Mouse (Mus musculus) forebrain, embryonic 15.5 days (tissue): ENCODE measurements around the gene Olfr1132. TPM values are rescaled to one million over a fixed set of nuclear protein-coding genes. Genes with fewer than 3 reads are reported as not detected.
"Not testable (repeated sequence)": the region's sequence is repeated elsewhere in the genome, so short reads cannot be mapped to it uniquely, and the experiment has no call there.

ENCODE experiments used
- ATAC-seq: fragments of 200-750 bp; cut with Nextera tagmentation; replicated peaks from 2 replicates; pipeline ENCODE4 v1.8.0; 2017; ENCODE audit warnings: mild to moderate bottlenecking, moderate TSS enrichment, moderate library complexity
- H3K27ac ChIP-seq: fragments of 300-500 bp; sonication (generic); replicated peaks from 2 replicates; pipeline ENCODE4 v1.5.1; 2015; ENCODE audit warnings: mild to moderate bottlenecking, inconsistent platforms
- H3K27me3 ChIP-seq: fragments of 300-500 bp; sonication (generic); 2 replicates; pipeline ENCODE4 v1.6.1; 2015; ENCODE audit warnings: inconsistent platforms
- H3K36me3 ChIP-seq: fragments of 300-500 bp; sonication (generic); 2 replicates; pipeline ENCODE4 v1.6.1; 2015; ENCODE audit warnings: mild to moderate bottlenecking, inconsistent platforms
- H3K4me1 ChIP-seq: fragments of 300-500 bp; sonication (generic); 2 replicates; pipeline ENCODE4 v1.6.1; 2015; ENCODE audit warnings: inconsistent platforms
- H3K4me2 ChIP-seq: fragments of 300-500 bp; sonication (generic); replicated peaks from 2 replicates; pipeline ENCODE4 v1.6.1; 2015; ENCODE audit warnings: mild to moderate bottlenecking, inconsistent platforms
- H3K4me3 ChIP-seq: fragments of 300-500 bp; sonication (generic); 2 replicates; pipeline ENCODE4 v1.5.1; 2015; ENCODE audit warnings: mild to moderate bottlenecking, inconsistent platforms
- H3K9ac ChIP-seq: fragments of 300-500 bp; sonication (generic); replicated peaks from 2 replicates; pipeline ENCODE4 v1.6.1; 2015; ENCODE audit warnings: mild to moderate bottlenecking, inconsistent platforms
- H3K9me3 ChIP-seq: fragments of 300-500 bp; sonication (generic); 2 replicates; pipeline ENCODE4 v1.6.1; 2016; ENCODE audit warnings: inconsistent platforms
- WGBS: fragments of 180-500 bp; shearing (Covaris S2); methylation state at CpG from one replicate; pipeline ENCODE4 v1.1.7; 2015; ENCODE audit warnings: mixed read lengths; 5-methylcytosine and 5-hydroxymethylcytosine counted together
- polyA plus RNA-seq: library from polyadenylated mRNA; unstranded; fragments of >200 nt; fragmentation: Nextera tagmentation; extraction: Ambion mirVana; gene quantifications from 2 replicates; pipeline ENCODE4 v1.2.1, GENCODE M21; 2015

The Olfr1132 gene
- polyA plus RNA-seq, result not detected in 2 replicates

GRCm38 (mm10) chr2:87637435-87637834, at the start of gene Olfr1132:
Gene Olfr1132 (minus strand): TSS chr2:87637535.
- no peaks in the 10 kb centered on the region for H3K9me3 ChIP-seq
- H3K36me3 ChIP-seq, result no peaks in the 10 kb centered on the region
- no peak within 1 kb of the TSS for H3K27ac ChIP-seq
- no peak within 1 kb of the TSS for H3K9ac ChIP-seq
- no peak within 1 kb of the TSS for H3K4me3 ChIP-seq
- H3K4me2 ChIP-seq, result no peak within 1 kb of the TSS
- no peak for ATAC-seq
- no peaks in the 10 kb centered on the region for H3K27me3 ChIP-seq
- H3K4me1 ChIP-seq, result no peaks in the 10 kb centered on the region

DNA sequence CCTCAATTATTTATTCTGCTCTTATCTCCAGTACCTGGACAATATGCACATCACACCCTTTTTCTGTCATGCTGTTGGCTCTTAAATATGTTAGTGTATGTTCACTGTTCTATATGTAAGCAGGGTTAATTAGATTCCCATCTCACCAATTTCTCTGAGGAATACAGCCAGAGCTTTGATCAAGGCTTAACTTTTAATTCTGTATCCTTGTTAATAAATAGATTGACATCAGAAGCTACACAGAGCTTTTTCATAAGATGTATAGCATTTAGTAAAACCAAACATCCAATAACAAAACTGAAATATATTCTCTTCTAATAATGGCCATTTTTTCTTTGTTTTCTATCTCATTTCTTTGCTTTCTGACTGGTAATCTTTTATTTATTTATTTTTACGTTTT, 36.2 kb upstream of the Olfr1132 start, which contains the start of gene Olfr1135:
TSS of gene Olfr1135 (minus strand) at position 101 of the 400 bp plus-strand sequence.
- no peak within 1 kb of the TSS for H3K27ac ChIP-seq
- ATAC-seq, result no peak
- no peaks in the 10 kb centered on the region for H3K4me1 ChIP-seq
- no peak within 1 kb of the TSS for H3K4me3 ChIP-seq
- no peak within 1 kb of the TSS for H3K4me2 ChIP-seq
- WGBS, result 10% methylated on average over 1 of the region's 1 CpGs
- no peak within 1 kb of the TSS for H3K9ac ChIP-seq
- no peaks in the 10 kb centered on the region for H3K27me3 ChIP-seq
- no peaks in the 10 kb centered on the region for H3K9me3 ChIP-seq
- no peaks in the 10 kb centered on the region for H3K36me3 ChIP-seq

DNA sequence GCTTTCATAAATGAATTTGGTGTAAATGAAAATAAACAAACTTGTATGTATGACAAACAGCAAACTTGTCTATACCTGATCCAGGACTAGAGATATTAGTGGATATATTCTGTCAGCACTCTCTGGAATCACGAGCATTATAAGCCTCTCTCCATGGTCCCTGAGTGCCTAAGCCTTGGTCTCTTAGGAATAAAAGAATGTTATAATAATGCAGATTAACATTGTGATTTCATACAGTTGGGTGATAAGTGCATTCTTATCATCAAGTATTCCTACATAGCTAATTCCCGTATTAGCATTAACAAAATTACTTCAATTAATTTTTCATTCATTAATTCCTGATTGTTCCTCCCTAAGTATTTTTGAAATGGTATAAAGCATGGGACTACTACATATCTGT, 21.0 kb upstream of the Olfr1132 start, which contains the start of gene Olfr1134:
TSS of gene Olfr1134 (minus strand) at position 101 of the 400 bp plus-strand sequence.
- H3K27ac ChIP-seq, result no peak within 1 kb of the TSS
- WGBS, result 85% methylated on average over 2 of the region's 2 CpGs
- no peaks in the 10 kb centered on the region for H3K4me1 ChIP-seq
- ATAC-seq, result no peak
- H3K27me3 ChIP-seq, result no peaks in the 10 kb centered on the region
- H3K36me3 ChIP-seq, result no peaks in the 10 kb centered on the region
- H3K4me2 ChIP-seq, result no peak within 1 kb of the TSS
- H3K9ac ChIP-seq, result no peak within 1 kb of the TSS
- no peak within 1 kb of the TSS for H3K4me3 ChIP-seq
- H3K9me3 ChIP-seq, result no peaks in the 10 kb centered on the region

- H3K4me3 ChIP-seq, result no peak within 1 kb of the TSS
- no peak within 1 kb of the TSS for H3K9ac ChIP-seq
- no peaks in the 10 kb centered on the region for H3K27me3 ChIP-seq
- H3K36me3 ChIP-seq, result no peaks in the 10 kb centered on the region
- H3K27ac ChIP-seq, result no peak within 1 kb of the TSS
- H3K9me3 ChIP-seq, result no peaks in the 10 kb centered on the region
- H3K4me2 ChIP-seq, result no peak within 1 kb of the TSS
- ATAC-seq, result no peak
- no peaks in the 10 kb centered on the region for H3K4me1 ChIP-seq
These were observed 9.9 kb upstream of the Olfr1132 start, which contains the start of gene Olfr1133 for GRCm38 (mm10) chr2:87647274-87647673. Gene Olfr1133 (minus strand): TSS chr2:87647374.

GRCm38 (mm10) chr2:87642441-87642840, 5.1 kb upstream of the Olfr1132 start:
- Histone ChIP-seq H3K9ac (no peak overlapping the region), H3K9me3 (no peaks in the 10 kb centered on the region), H3K27me3 (no peaks in the 10 kb centered on the region), H3K4me3 (no peak overlapping the region), H3K4me2 (no peak overlapping the region), H3K27ac (no peak overlapping the region), H3K36me3 (no peaks in the 10 kb centered on the region), H3K4me1 (no peaks in the 10 kb centered on the region)
- no peak for ATAC-seq

DNA sequence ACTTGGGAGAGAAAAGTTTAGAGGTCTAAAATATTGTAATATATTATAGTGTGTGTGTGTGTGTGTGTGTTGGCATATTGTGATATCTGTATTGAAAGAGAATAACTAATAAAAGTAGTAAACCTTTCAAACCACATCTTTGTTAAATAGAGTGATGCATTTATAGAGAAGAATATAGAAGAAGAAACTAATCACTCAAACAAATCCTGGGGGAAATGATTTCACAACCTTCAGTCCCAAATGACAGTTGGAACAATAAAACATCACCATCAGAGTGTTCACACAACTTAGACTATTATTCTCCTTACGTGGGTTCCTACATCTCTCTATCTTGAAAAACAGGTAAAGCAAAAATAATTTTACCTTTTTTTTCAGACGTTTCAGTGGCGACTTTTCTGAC, 10.5 kb downstream of the Olfr1132 start, which contains the start of gene Olfr1131:
TSS of gene Olfr1131 (plus strand) at position 301 of the 400 bp plus-strand sequence.
- Histone ChIP-seq H3K9me3 (no peaks in the 10 kb centered on the region), H3K27ac (no peak within 1 kb of the TSS), H3K4me3 (no peak within 1 kb of the TSS), H3K4me2 (no peak within 1 kb of the TSS), H3K9ac (no peak within 1 kb of the TSS), H3K36me3 (no peaks in the 10 kb centered on the region), H3K27me3 (no peaks in the 10 kb centered on the region), H3K4me1 (no peaks in the 10 kb centered on the region)
- ATAC-seq, result no peak
- WGBS, result 66% methylated on average over 3 of the region's 3 CpGs

DNA sequence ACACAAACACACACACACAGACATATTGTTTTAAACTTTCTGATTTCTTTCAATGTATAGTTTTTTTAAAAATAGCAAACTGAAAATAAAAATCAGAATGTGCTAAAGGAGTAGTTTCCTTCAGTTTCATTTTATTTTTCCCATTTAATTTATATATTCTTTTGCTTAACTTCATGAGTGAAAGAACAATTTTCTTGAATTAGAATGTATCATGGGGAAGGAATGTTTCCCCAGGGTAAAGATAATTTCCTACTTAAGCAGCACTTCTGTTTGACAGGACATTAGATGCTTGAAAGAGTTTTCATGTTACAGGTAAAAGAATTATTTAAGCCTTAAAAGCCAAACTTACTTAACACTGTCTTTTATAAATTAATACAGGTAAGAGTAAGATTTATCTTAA, 31.4 kb downstream of the Olfr1132 start, which contains the start of gene Olfr1130:
TSS of gene Olfr1130 (plus strand) at position 301 of the 400 bp plus-strand sequence.
- not testable (repeated sequence) for H3K9ac ChIP-seq, H3K4me2 ChIP-seq, H3K36me3 ChIP-seq, ATAC-seq, H3K9me3 ChIP-seq, H3K4me1 ChIP-seq, H3K27me3 ChIP-seq, H3K27ac ChIP-seq, H3K4me3 ChIP-seq

Other genes with a start within 250 kb of the Olfr1132 start
- gene Olfr1123, start 220.9 kb downstream of the Olfr1132 start, polyA plus RNA-seq, result not detected in 2 replicates
- gene Olfr1124, start 207.3 kb downstream of the Olfr1132 start, polyA plus RNA-seq, result 0.08 TPM in 1 of 2 replicates, not detected in the other
- gene Olfr1126, start 183.6 kb downstream of the Olfr1132 start, polyA plus RNA-seq, result not detected in 2 replicates
- not detected in 2 replicates for gene Pramel7, start 140.4 kb downstream of the Olfr1132 start, polyA plus RNA-seq
- not detected in 2 replicates for gene Pramel6, start 131.0 kb downstream of the Olfr1132 start, polyA plus RNA-seq
- not detected in 2 replicates for gene Olfr153, start 105.7 kb downstream of the Olfr1132 start, polyA plus RNA-seq
- gene Olfr1128, start 92.0 kb downstream of the Olfr1132 start, polyA plus RNA-seq, result not detected in 2 replicates
- gene Olfr1129, start 63.6 kb downstream of the Olfr1132 start, polyA plus RNA-seq, result not detected in 2 replicates
- gene Olfr1130, start 31.3 kb downstream of the Olfr1132 start, polyA plus RNA-seq, result not detected in 2 replicates
- gene Olfr1131, start 10.4 kb downstream of the Olfr1132 start, polyA plus RNA-seq, result not detected in 2 replicates
- gene Olfr1133, start 9.8 kb upstream of the Olfr1132 start, polyA plus RNA-seq, result not detected in 2 replicates
- gene Olfr1134, start 20.9 kb upstream of the Olfr1132 start, polyA plus RNA-seq, result not detected in 2 replicates
- gene Olfr1135, start 36.1 kb upstream of the Olfr1132 start, polyA plus RNA-seq, result not detected in 2 replicates
- not detected in 2 replicates for gene Olfr1136, start 56.4 kb upstream of the Olfr1132 start, polyA plus RNA-seq
- not detected in 2 replicates for gene Olfr1137, start 75.6 kb upstream of the Olfr1132 start, polyA plus RNA-seq
- not detected in 2 replicates for gene Olfr1138, start 102.4 kb upstream of the Olfr1132 start, polyA plus RNA-seq
- gene Olfr1140, start 106.2 kb upstream of the Olfr1132 start, polyA plus RNA-seq, result not detected in 2 replicates
- not detected in 2 replicates for gene Olfr1141, start 116.5 kb upstream of the Olfr1132 start, polyA plus RNA-seq
- not detected in 2 replicates for gene Olfr152, start 141.9 kb upstream of the Olfr1132 start, polyA plus RNA-seq
- not detected in 2 replicates for gene Olfr1143, start 163.1 kb upstream of the Olfr1132 start, polyA plus RNA-seq
- not detected in 2 replicates for gene Olfr1145, start 172.3 kb upstream of the Olfr1132 start, polyA plus RNA-seq
- gene Olfr1148, start 193.0 kb upstream of the Olfr1132 start, polyA plus RNA-seq, result not detected in 2 replicates
- not detected in 2 replicates for gene Olfr1150-ps1, start 206.5 kb upstream of the Olfr1132 start, polyA plus RNA-seq
- not detected in 2 replicates for gene Olfr1151, start 218.3 kb upstream of the Olfr1132 start, polyA plus RNA-seq
- not detected in 2 replicates for gene Olfr1152, start 229.0 kb upstream of the Olfr1132 start, polyA plus RNA-seq